Mouse (Mus musculus) intestine, embryonic 14.5 days (tissue): ENCODE results near the gene Cercam. TPM values are rescaled to one million over a fixed set of nuclear protein-coding genes. Genes with fewer than 3 reads are reported as not detected.

ENCODE experiments used
- ATAC-seq: fragments of 200-750 bp; cut with Nextera tagmentation; replicated peaks from 2 replicates; pipeline ENCODE4 v1.8.0; 2017; ENCODE audit warnings: low read depth, moderate number of reproducible peaks, moderate TSS enrichment, moderate library complexity; ENCODE audit not compliant: low FRiP score, low TSS enrichment
- DNase-seq: peaks from one replicate; pipeline ENCODE4 v3.0.0-alpha.2; 2018; ENCODE audit warnings: low spot score
- H3K27ac ChIP-seq: fragments of 300-500 bp; sonication (generic); 2 replicates; pipeline ENCODE4 v1.5.1; 2014; ENCODE audit warnings: low read depth, mild to moderate bottlenecking, control low read depth
- H3K27me3 ChIP-seq: fragments of 300-500 bp; sonication (generic); replicated peaks from 2 replicates; pipeline ENCODE4 v1.6.1; 2014; ENCODE audit warnings: low read length, control low read depth; ENCODE audit not compliant: control insufficient read depth, insufficient read depth
- H3K36me3 ChIP-seq: fragments of 300-500 bp; sonication (generic); 2 replicates; pipeline ENCODE4 v1.6.1; 2014; ENCODE audit warnings: low read length, control low read depth; ENCODE audit not compliant: control insufficient read depth, insufficient read depth
- H3K4me1 ChIP-seq: fragments of 300-500 bp; sonication (generic); replicated peaks from 2 replicates; pipeline ENCODE4 v1.6.1; 2014; ENCODE audit warnings: low read length, control low read depth, mixed read lengths; ENCODE audit not compliant: control insufficient read depth, insufficient read depth
- H3K4me2 ChIP-seq: fragments of 300-500 bp; sonication (generic); 2 replicates; pipeline ENCODE4 v1.6.1; 2014; ENCODE audit warnings: low read length
- H3K4me3 ChIP-seq: fragments of 300-500 bp; sonication (generic); 2 replicates; pipeline ENCODE4 v1.5.1; 2014; ENCODE audit warnings: low read depth, low read length, control low read depth, mixed read lengths
- H3K9ac ChIP-seq: fragments of 300-500 bp; sonication (generic); 2 replicates; pipeline ENCODE4 v1.6.1; 2014; ENCODE audit warnings: mild to moderate bottlenecking, low read length
- H3K9me3 ChIP-seq: fragments of 300-500 bp; sonication (generic); 2 replicates; pipeline ENCODE4 v1.6.1; 2016; ENCODE audit warnings: low read length, control low read depth; ENCODE audit not compliant: control insufficient read depth
- WGBS: fragments of 180-500 bp; shearing (Covaris S2); extraction: QIAGEN DNeasy Blood & Tissue Kit; methylation state at CpG from one replicate; pipeline ENCODE4 v1.1.7; 2014; 5-methylcytosine and 5-hydroxymethylcytosine counted together
- polyA plus RNA-seq: library from polyadenylated mRNA; unstranded; fragments of >200 nt; fragmentation: Nextera tagmentation; extraction: Ambion mirVana; gene quantifications from 2 replicates; pipeline ENCODE4 v1.2.1, GENCODE M21; 2014

Cercam gene
- polyA plus RNA-seq, 1 experiment from 2014 or later, result 20.2 TPM

DNA sequence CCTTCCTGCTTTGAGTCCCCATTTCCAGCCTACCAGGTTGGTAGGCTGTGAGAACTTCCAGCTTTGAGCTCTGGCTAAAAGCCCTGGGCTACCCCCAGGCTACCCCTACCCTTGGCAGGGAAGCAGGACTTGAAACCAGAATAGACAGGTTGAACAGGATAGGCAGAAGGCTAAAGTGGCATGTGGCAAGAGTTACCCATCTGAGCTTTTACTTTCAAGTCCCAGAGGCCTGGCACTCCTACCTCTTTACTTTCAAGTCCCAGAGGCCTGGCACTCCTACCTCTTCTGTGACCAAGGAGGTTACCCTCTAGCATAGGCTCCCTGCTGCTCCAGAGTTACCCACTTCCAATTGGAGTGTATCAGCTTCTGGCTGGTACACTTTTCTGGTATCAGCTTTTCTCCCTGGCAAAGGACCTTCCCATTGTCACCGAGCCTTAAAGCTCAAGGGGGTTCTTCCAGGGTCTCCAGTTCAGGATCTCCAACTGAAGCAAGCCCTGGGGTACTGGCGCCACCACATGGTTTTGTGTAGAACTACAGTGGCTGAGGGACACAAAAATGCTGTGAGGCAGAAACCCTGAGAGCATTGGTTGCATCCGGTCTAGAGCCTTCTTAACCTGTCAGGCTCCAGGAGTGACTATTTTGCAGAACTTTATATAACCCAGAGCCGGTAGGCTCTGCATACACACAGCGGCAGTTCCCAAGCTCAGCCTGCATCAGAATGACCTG is 10.1 kb upstream of the Cercam start:
- no peak overlapping the region for H3K27ac ChIP-seq
- H3K36me3 ChIP-seq, result no peaks in the 10 kb centered on the region
- H3K4me1 ChIP-seq, result no peaks in the 10 kb centered on the region
- no peaks in the 10 kb centered on the region for H3K27me3 ChIP-seq
- no peak overlapping the region for H3K4me2 ChIP-seq
- no peaks in the 10 kb centered on the region for H3K9me3 ChIP-seq
- 7% methylated on average over 5 of the region's 5 CpGs for WGBS
- no peak overlapping the region for H3K4me3 ChIP-seq
- ATAC-seq (no peak), DNase-seq (peak; percentile 75)
- H3K9ac ChIP-seq, result no peak overlapping the region

DNA sequence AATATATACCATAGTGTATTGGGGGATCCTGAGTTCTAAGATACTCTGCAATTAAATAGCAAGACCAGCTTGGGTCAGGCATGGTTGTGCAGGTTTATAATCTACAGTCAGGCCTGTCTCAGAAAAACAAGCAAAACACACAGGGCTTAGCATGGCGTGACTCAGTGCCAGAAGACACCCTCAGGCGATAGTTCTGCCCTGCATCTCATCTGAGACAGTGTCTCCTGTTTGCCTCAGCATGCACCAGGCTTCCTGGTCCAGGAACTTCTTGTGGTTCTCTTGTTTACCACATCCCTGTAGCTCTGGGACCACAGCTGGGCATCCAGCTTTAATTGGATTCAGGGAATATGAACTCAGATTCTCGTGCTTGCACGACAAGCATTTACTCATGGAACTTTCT is 3.8 kb upstream of the Cercam start:
- ATAC-seq, result no peak
- no peaks in the 10 kb centered on the region for H3K9me3 ChIP-seq
- H3K36me3 ChIP-seq, result no peaks in the 10 kb centered on the region
- no peaks in the 10 kb centered on the region for H3K27me3 ChIP-seq
- no peak overlapping the region for H3K4me2 ChIP-seq
- WGBS, result 73% methylated on average over 4 of the region's 4 CpGs
- no peak overlapping the region for H3K9ac ChIP-seq
- no peak for DNase-seq
- H3K4me1 ChIP-seq, result no peaks in the 10 kb centered on the region; the same call in 1 of the 2 replicates
- H3K4me3 ChIP-seq, result no peak overlapping the region
- H3K27ac ChIP-seq, result no peak overlapping the region

DNA sequence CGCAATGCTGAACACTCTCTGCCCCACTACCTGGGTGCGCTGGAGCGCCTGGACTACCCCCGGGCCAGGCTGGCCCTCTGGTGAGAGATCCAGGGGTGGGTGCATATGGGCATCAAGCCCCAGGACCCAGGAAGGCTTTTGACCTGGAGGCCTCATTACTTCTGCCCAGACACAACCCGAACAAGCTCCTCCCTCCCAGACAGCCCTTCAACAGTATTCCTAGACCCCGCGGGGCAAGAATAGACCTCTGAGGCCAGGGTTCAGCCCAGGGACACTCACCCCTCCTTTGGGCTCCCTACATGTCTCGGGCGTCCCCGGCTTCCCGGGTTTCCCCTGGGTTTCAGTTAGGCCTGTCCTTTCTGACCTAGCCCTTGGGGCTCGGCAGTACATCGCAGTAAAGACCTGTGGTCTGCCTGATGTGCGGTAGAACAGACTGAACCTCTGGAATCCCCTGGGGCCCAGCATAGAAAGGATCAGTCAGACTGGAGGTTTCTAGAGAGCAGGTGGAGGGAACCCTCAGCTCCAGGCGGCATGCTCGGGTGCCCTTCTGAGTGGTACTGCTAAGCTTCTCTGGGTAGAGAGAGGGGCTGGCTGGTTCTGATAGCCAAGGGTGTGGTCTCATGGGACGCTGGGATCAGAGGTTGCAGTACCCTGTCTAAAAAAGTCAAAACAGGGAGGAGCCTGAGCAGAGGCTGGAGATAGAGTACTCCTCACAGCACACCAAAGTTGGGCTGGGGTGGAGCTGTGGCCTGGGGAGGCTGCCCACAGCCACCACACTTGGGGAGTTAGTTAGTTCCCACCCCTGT is 885 bp downstream of the Cercam start:
- Histone ChIP-seq H3K27ac (peak overlapping the region; percentile 66; the same call in 1 of the 2 replicates), H3K27me3 (no peaks in the 10 kb centered on the region)
- peak; percentile 6; the same call in 1 of the 2 replicates for ATAC-seq

DNA sequence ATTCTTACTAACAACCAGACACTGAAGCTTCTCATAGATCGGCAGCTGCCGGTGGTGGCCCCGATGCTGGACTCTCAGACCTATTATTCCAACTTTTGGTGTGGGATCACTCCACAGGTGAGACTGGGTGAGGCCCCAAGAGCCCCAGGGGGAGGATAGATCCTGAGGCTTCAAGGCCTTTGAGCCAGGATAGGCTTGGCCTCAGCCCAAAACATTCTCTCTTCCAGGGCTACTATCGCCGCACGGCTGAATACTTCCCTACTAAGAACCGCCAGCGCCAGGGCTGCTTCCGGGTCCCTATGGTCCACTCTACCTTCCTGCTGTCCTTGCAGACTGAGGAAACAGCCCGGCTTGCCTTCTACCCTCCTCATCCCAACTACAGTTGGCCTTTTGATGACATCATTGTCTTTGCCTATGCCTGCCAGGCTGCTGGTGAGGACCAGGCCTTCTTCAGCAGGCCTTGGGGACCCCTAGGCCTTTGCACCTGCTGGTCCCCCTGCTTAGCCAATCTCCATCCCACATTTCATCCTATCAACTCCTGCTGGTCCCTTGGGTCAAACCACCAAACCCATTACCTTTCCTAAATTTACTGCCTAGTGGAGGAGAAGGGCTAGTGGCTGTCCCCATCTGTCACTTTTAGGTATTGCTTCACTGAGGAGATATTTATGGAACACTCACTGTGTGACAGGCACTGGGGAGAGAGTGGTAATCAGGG is 3.8 kb downstream of the Cercam start:
- no peak for DNase-seq
- Histone ChIP-seq H3K27ac (no peak overlapping the region), H3K27me3 (no peaks in the 10 kb centered on the region), H3K4me3 (no peak overlapping the region), H3K9ac (no peak overlapping the region), H3K9me3 (no peaks in the 10 kb centered on the region), H3K4me2 (no peak overlapping the region), H3K36me3 (peaks cover 3% of the 10 kb centered on the region; the same call in 1 of the 2 replicates), H3K4me1 (no peaks in the 10 kb centered on the region; the same call in 1 of the 2 replicates)
- no peak for ATAC-seq
- 91% methylated on average over 10 of the region's 10 CpGs for WGBS

More for the DNA sequence above, 885 bp downstream of the Cercam start:
- H3K9ac ChIP-seq, result peak overlapping the region; percentile 56
- DNase-seq, result peak; percentile 77
- H3K4me2 ChIP-seq, result peak overlapping the region; percentile 97
- peak overlapping the region; percentile 60 for H3K4me3 ChIP-seq
- no peaks in the 10 kb centered on the region; the same call in 1 of the 2 replicates for H3K4me1 ChIP-seq
- 3% methylated on average over 17 of the region's 17 CpGs for WGBS
- 0 out of 2 replicates have a peak, but pooled peaks cover 3% of the 10 kb centered on the region for H3K36me3 ChIP-seq
- no peaks in the 10 kb centered on the region for H3K9me3 ChIP-seq

DNA sequence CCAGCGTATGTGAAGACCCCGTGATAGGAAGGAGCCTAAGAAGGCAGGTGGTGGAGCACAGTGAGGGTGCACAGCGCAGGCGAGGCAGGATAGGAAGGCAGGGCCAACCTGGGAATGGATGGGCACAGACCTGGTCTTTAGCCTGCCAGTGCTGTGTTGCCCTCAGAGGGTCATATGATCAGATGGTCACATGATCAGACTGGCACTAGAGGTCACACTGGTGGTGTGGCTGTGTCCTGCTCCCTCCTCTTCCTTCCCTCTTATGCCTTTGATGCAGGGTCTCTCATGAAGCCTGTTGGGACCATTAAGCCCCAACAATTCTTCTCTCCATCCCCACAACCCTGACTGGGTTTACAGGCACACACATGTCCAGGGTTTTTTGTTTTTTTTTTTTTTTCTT is 4.8 kb downstream of the Cercam start:
- no peak for DNase-seq
- Histone ChIP-seq H3K9ac (no peak overlapping the region), H3K4me2 (no peak overlapping the region), H3K27me3 (no peaks in the 10 kb centered on the region), H3K27ac (no peak overlapping the region), H3K36me3 (peaks cover 9% of the 10 kb centered on the region; the same call in 1 of the 2 replicates), H3K4me1 (no peaks in the 10 kb centered on the region; the same call in 1 of the 2 replicates), H3K4me3 (no peak overlapping the region), H3K9me3 (no peaks in the 10 kb centered on the region)
- WGBS, result 88% methylated on average over 4 of the region's 4 CpGs
- no peak for ATAC-seq

DNA sequence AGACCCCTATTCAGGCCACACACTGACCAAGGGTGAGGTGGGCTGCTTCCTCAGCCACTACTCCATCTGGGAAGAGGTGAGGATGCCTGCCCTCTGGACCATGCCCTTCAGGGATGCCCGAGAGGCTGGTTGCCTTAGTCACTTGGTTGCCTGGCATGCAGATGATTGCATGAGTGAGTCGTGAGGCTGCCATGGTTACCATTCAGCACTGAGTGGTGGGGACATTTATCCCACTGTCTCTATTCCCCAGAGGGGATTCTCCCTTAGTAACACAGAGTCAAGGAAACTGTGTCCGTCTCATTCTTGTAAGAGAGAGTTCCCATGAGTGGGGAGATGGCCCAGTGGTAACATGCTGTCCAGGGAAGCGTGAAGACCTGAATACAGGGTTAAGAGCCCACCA is 9.1 kb downstream of the Cercam start:
- Histone ChIP-seq H3K4me2 (no peak overlapping the region), H3K9me3 (0 out of 2 replicates have a peak, but pooled peaks cover 2% of the 10 kb centered on the region), H3K27ac (no peak overlapping the region), H3K27me3 (no peaks in the 10 kb centered on the region), H3K9ac (no peak overlapping the region), H3K4me3 (no peak overlapping the region), H3K36me3 (peaks cover 11% of the 10 kb centered on the region), H3K4me1 (no peaks in the 10 kb centered on the region)
- no peak for ATAC-seq
- WGBS, result 84% methylated on average over 4 of the region's 4 CpGs
- DNase-seq, result no peak

DNA sequence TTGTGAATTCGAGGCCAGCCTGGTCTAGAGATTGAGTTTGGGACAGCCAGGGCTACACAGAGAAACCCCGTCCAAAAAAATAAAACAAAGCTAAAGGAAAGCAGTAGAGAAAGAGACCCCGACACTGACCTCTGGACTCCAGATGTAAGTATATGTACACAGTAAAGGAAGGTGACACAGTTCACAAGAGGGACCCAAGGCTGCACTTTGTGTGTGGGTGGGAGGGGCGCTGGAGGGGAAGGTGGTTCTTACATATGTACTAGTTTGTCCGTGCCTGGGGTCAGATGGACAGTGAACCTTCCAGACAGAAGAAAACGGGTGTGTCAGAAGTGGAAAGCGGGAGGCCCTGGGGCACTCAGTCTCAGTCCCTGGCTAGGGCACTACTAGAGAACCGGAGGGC is 10.2 kb downstream of the Cercam start:
- Histone ChIP-seq H3K9ac (no peak overlapping the region), H3K4me3 (no peak overlapping the region), H3K9me3 (0 out of 2 replicates have a peak, but pooled peaks cover 2% of the 10 kb centered on the region), H3K27ac (no peak overlapping the region), H3K4me2 (no peak overlapping the region), H3K4me1 (no peaks in the 10 kb centered on the region), H3K36me3 (peaks cover 11% of the 10 kb centered on the region), H3K27me3 (no peaks in the 10 kb centered on the region)
- ATAC-seq (no peak), DNase-seq (no peak)
- 61% methylated on average over 8 of the region's 8 CpGs for WGBS
